Mouse (Mus musculus) hindbrain, embryonic 14.5 days (tissue): Measurements from ENCODE around the gene Gm17428. TPM values are rescaled to one million over a fixed set of nuclear protein-coding genes. Genes with fewer than 3 reads are reported as not detected.

Source experiments
- ATAC-seq: fragments of 200-750 bp; cut with Nextera tagmentation; 2 replicates; pipeline ENCODE4 v1.8.0; 2017; ENCODE audit warnings: moderate number of reproducible peaks, mild to moderate bottlenecking, moderate TSS enrichment, moderate library complexity; ENCODE audit not compliant: low FRiP score
- DNase-seq: peaks from one replicate; pipeline ENCODE4 v3.0.0-alpha.2; 2015; ENCODE audit warnings: low spot score
- H3K27ac ChIP-seq: fragments of 300-500 bp; sonication (generic); 2 replicates; pipeline ENCODE4 v1.5.1; 2014; ENCODE audit warnings: mild to moderate bottlenecking, moderate library complexity
- H3K27me3 ChIP-seq: fragments of 300-500 bp; sonication (generic); 2 replicates; pipeline ENCODE4 v1.6.1; 2014; ENCODE audit warnings: mild to moderate bottlenecking, low read length, mixed read lengths; ENCODE audit not compliant: control insufficient read depth, insufficient read depth
- H3K36me3 ChIP-seq: fragments of 300-500 bp; sonication (generic); replicated peaks from 2 replicates; pipeline ENCODE4 v1.6.1; 2014; ENCODE audit not compliant: control insufficient read depth, insufficient read depth
- H3K4me1 ChIP-seq: fragments of 300-500 bp; sonication (generic); replicated peaks from 2 replicates; pipeline ENCODE4 v1.6.1; 2014; ENCODE audit warnings: antibody characterized with exemption, low read length, mixed read lengths; ENCODE audit not compliant: control insufficient read depth, insufficient read depth
- H3K4me2 ChIP-seq: fragments of 300-500 bp; sonication (generic); replicated peaks from 2 replicates; pipeline ENCODE4 v1.6.1; 2014; ENCODE audit warnings: mild to moderate bottlenecking, moderate library complexity
- H3K4me3 ChIP-seq: fragments of 300-500 bp; sonication (generic); replicated peaks from 2 replicates; pipeline ENCODE4 v1.5.1; 2014; ENCODE audit warnings: mild to moderate bottlenecking, low read length
- H3K9ac ChIP-seq: fragments of 300-500 bp; sonication (generic); 2 replicates; pipeline ENCODE4 v1.6.1; 2014
- H3K9me3 ChIP-seq: fragments of 300-500 bp; sonication (generic); 2 replicates; pipeline ENCODE4 v1.6.1; 2016; ENCODE audit warnings: low read length; ENCODE audit not compliant: control insufficient read depth
- WGBS: fragments of 180-500 bp; shearing (Covaris S2); extraction: QIAGEN DNeasy Blood & Tissue Kit; methylation state at CpG from one replicate; pipeline ENCODE4 v1.1.7; 2014; 5-methylcytosine and 5-hydroxymethylcytosine counted together
- polyA plus RNA-seq: library from polyadenylated mRNA; unstranded; fragments of >200 nt; fragmentation: Nextera tagmentation; extraction: Ambion mirVana; gene quantifications from 2 replicates; pipeline ENCODE4 v1.2.1, GENCODE M21; 2014

The Gm17428 gene
- polyA plus RNA-seq, 1 experiment from 2014 or later: not detected

GRCm38 (mm10) chr14:54938431-54939219, 38.1 kb upstream of the Gm17428 start:
- ATAC-seq (no peak), DNase-seq (no peak)
- Histone ChIP-seq H3K36me3 (no peaks in the 10 kb centered on the region), H3K4me3 (no peak overlapping the region), H3K4me2 (no peak overlapping the region), H3K27ac (no peak overlapping the region), H3K9me3 (no peaks in the 10 kb centered on the region), H3K4me1 (peaks cover 7% of the 10 kb centered on the region), H3K9ac (no peak overlapping the region), H3K27me3 (no peaks in the 10 kb centered on the region)
- 77% methylated on average over 15 of the region's 15 CpGs for WGBS

- Histone ChIP-seq H3K4me1 (peaks cover 7% of the 10 kb centered on the region), H3K27me3 (no peaks in the 10 kb centered on the region), H3K36me3 (no peaks in the 10 kb centered on the region), H3K27ac (no peak overlapping the region), H3K4me3 (no peak overlapping the region), H3K4me2 (no peak overlapping the region), H3K9ac (no peak overlapping the region), H3K9me3 (no peaks in the 10 kb centered on the region)
- DNase-seq: peak; percentile 51
- WGBS: 54% methylated on average over 12 of the region's 12 CpGs
- no peak for ATAC-seq
Measured at GRCm38 (mm10) chr14:54939434-54940175, 37.1 kb upstream of the Gm17428 start.

- Histone ChIP-seq H3K36me3 (no peaks in the 10 kb centered on the region), H3K9ac (no peak overlapping the region), H3K27ac (no peak overlapping the region), H3K4me3 (no peak overlapping the region), H3K27me3 (no peaks in the 10 kb centered on the region), H3K4me2 (no peak overlapping the region), H3K4me1 (peaks cover 7% of the 10 kb centered on the region), H3K9me3 (no peaks in the 10 kb centered on the region)
- DNase-seq (no peak), ATAC-seq (no peak)
- WGBS: 85% methylated on average over 3 of the region's 3 CpGs
Measured at GRCm38 (mm10) chr14:54940176-54940530, 36.6 kb upstream of the Gm17428 start.

GRCm38 (mm10) chr14:54941024-54941978, 35.4 kb upstream of the Gm17428 start:
- H3K27me3 ChIP-seq: no peaks in the 10 kb centered on the region
- ATAC-seq: no peak
- 69% methylated on average over 13 of the region's 13 CpGs for WGBS

GRCm38 (mm10) chr14:54942479-54942878, 34.3 kb upstream of the Gm17428 start:
- Histone ChIP-seq H3K4me3 (no peak overlapping the region), H3K9ac (no peak overlapping the region), H3K4me1 (no peaks in the 10 kb centered on the region), H3K36me3 (no peaks in the 10 kb centered on the region), H3K9me3 (no peaks in the 10 kb centered on the region), H3K27me3 (no peaks in the 10 kb centered on the region), H3K4me2 (no peak overlapping the region), H3K27ac (no peak overlapping the region)
- ATAC-seq (no peak), DNase-seq (no peak)
- 93% methylated on average over 8 of the region's 8 CpGs for WGBS

More at GRCm38 (mm10) chr14:54941024-54941978, 35.4 kb upstream of the Gm17428 start:
- H3K36me3 ChIP-seq: no peaks in the 10 kb centered on the region
- H3K4me3 ChIP-seq: no peak overlapping the region
- no peak overlapping the region for H3K27ac ChIP-seq
- H3K9me3 ChIP-seq: no peaks in the 10 kb centered on the region
- H3K4me1 ChIP-seq: peaks cover 5% of the 10 kb centered on the region
- H3K9ac ChIP-seq: no peak overlapping the region
- H3K4me2 ChIP-seq: no peak overlapping the region
- no peak for DNase-seq

GRCm38 (mm10) chr14:54943971-54944370, 32.8 kb upstream of the Gm17428 start:
- H3K4me1 ChIP-seq: no peaks in the 10 kb centered on the region
- 94% methylated on average over 7 of the region's 7 CpGs for WGBS
- no peak overlapping the region for H3K27ac ChIP-seq
- H3K9me3 ChIP-seq: no peaks in the 10 kb centered on the region
- H3K36me3 ChIP-seq: no peaks in the 10 kb centered on the region
- DNase-seq (no peak), ATAC-seq (no peak)
- H3K27me3 ChIP-seq: no peaks in the 10 kb centered on the region
- no peak overlapping the region for H3K9ac ChIP-seq
- no peak overlapping the region for H3K4me3 ChIP-seq
- no peak overlapping the region for H3K4me2 ChIP-seq

GRCm38 (mm10) chr14:54944939-54945338, 31.8 kb upstream of the Gm17428 start:
- no peaks in the 10 kb centered on the region for H3K9me3 ChIP-seq
- no peak overlapping the region for H3K27ac ChIP-seq
- H3K36me3 ChIP-seq: no peaks in the 10 kb centered on the region
- H3K27me3 ChIP-seq: no peaks in the 10 kb centered on the region
- ATAC-seq (no peak), DNase-seq (no peak)
- no peaks in the 10 kb centered on the region for H3K4me1 ChIP-seq
- H3K9ac ChIP-seq: no peak overlapping the region
- H3K4me3 ChIP-seq: no peak overlapping the region
- H3K4me2 ChIP-seq: no peak overlapping the region
- 81% methylated on average over 2 of the region's 2 CpGs for WGBS

GRCm38 (mm10) chr14:54945975-54946704, 30.6 kb upstream of the Gm17428 start:
- Histone ChIP-seq H3K4me2 (no peak overlapping the region), H3K27ac (no peak overlapping the region), H3K9ac (no peak overlapping the region), H3K9me3 (no peaks in the 10 kb centered on the region), H3K4me1 (no peaks in the 10 kb centered on the region), H3K36me3 (no peaks in the 10 kb centered on the region), H3K4me3 (no peak overlapping the region), H3K27me3 (no peaks in the 10 kb centered on the region)
- 84% methylated on average over 19 of the region's 19 CpGs for WGBS
- DNase-seq (no peak), ATAC-seq (no peak)
